Mouse (Mus musculus) cerebellum, adult 2 months (tissue): ENCODE measurements around the gene Eps15l1.

Experiments used
- CTCF ChIP-seq: fragments of 200-500 bp; IDR thresholded peaks from 2 replicates; pipeline ENCODE4 v1.5.1; 2011; ENCODE audit warnings: low read depth, mild to moderate bottlenecking, control low read depth, low read length, moderate library complexity, borderline replicate concordance; ENCODE audit not compliant: insufficient read depth
- POLR2A ChIP-seq: fragments of 200-500 bp; IDR thresholded peaks from 2 replicates; pipeline ENCODE4 v1.6.1; 2011; ENCODE audit warnings: low read length, control low read depth, borderline replicate concordance; ENCODE audit not compliant: insufficient read depth

DNA sequence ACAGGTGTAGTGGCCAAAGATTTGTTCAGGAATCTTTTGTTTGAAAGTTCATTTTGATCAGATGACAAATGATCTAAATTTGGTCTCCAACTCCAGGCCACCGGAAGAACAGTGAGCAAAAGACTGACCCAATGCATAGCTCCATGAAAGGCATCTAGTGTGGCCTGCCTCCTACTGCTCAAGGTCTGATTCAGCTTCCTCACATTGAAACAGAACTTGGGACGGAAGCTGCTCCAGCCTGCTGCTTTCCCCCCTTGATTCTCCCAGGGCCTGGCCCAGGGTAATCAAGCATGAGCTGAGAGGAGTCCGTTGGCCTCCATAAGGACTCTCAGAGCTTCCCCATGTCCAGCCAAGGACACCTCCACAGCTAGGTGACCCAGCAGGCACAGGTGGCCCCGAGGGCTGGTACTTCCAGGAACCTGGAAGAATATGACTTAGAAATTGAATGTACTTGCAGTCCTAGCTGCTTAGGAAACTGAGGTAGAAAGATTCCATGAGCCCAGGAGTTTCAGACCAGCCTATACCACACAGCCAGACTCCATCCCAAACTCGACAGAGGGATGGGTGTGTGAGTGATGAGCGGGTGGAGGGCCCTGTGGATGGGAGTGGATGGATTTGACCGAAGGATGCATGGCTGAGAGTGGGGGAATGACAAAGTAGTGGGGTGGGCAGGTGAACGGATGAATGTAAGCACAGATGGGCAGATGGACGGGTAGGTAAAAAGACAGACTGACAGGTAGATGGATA, 120.4 kb downstream of the Eps15l1 start:
- no peak for TF ChIP-seq CTCF
- no peak for TF ChIP-seq POLR2A
